Mouse (Mus musculus): Measurements from ENCODE around the gene Pdia5. TPM values are rescaled to one million over a fixed set of nuclear protein-coding genes. Genes with fewer than 3 reads are reported as not detected.

Pdia5 gene
- polyA plus RNA-seq, 1 experiment from 2014 or later = 24.4 TPM

GRCm38 (mm10) chr16:35457488-35457887 is 33.2 kb downstream of the Pdia5 start:
- Histone ChIP-seq H3K4me3 (ENCODE audit: low read depth, low read length) (no peak overlapping the region), H3K4me2 (replicated peaks; ENCODE audit: low read depth) (no peak overlapping the region), H3K9me3 (ENCODE audit: control insufficient read depth) (no peaks in the 10 kb centered on the region), H3K9ac (ENCODE audit: low read depth, low read length) (no peak overlapping the region), H3K4me1 (replicated peaks; ENCODE audit: control insufficient read depth, insufficient read depth, low read length) (no peaks in the 10 kb centered on the region), H3K27ac (ENCODE audit: low read depth, low read length) (no peak overlapping the region), H3K36me3 (ENCODE audit: control insufficient read depth, insufficient read depth) (peaks cover 10% of the 10 kb centered on the region; the same call in 1 of the 2 replicates), H3K27me3 (replicated peaks; ENCODE audit: control insufficient read depth, insufficient read depth, low read length) (no peaks in the 10 kb centered on the region)
- no peak for ATAC-seq
- 80% methylated on average over 8 of the region's 8 CpGs for WGBS
- TF ChIP-seq CTCF (IDR thresholded peaks at IDR 0.05; ENCODE audit: low read depth) = no peak

DNA sequence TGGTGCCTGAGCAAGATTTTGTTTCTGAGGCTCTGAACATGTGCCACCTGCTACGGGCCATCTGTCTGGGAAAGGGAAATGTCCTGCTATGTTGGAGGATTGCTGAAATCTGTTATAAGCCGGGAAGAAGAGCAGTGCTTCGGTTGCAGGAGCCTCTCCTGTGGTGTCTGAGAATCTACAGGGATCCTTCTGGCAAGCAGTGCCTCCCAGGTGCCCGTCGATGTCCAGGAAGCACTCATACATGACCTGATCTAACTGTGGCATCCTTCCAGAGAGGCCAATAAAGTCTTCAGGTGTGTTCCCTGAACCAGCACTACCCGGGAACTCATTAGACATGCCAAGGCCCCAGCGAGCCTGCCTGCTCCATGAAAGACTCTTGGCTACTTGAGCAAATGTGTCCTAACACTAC is 33.7 kb downstream of the Pdia5 start:
- Histone ChIP-seq H3K9ac (ENCODE audit: low read depth, low read length) (no peak overlapping the region), H3K4me1 (replicated peaks; ENCODE audit: control insufficient read depth, insufficient read depth, low read length) (no peaks in the 10 kb centered on the region), H3K36me3 (ENCODE audit: control insufficient read depth, insufficient read depth) (peaks cover 10% of the 10 kb centered on the region; the same call in 1 of the 2 replicates), H3K4me2 (replicated peaks; ENCODE audit: low read depth) (no peak overlapping the region), H3K9me3 (ENCODE audit: control insufficient read depth) (no peaks in the 10 kb centered on the region), H3K4me3 (ENCODE audit: low read depth, low read length) (no peak overlapping the region), H3K27me3 (replicated peaks; ENCODE audit: control insufficient read depth, insufficient read depth, low read length) (no peaks in the 10 kb centered on the region), H3K27ac (ENCODE audit: low read depth, low read length) (no peak overlapping the region)
- ATAC-seq = no peak
- no peak for TF ChIP-seq CTCF (IDR thresholded peaks at IDR 0.05; ENCODE audit: low read depth)
- WGBS = 92% methylated on average over 7 of the region's 7 CpGs

DNA sequence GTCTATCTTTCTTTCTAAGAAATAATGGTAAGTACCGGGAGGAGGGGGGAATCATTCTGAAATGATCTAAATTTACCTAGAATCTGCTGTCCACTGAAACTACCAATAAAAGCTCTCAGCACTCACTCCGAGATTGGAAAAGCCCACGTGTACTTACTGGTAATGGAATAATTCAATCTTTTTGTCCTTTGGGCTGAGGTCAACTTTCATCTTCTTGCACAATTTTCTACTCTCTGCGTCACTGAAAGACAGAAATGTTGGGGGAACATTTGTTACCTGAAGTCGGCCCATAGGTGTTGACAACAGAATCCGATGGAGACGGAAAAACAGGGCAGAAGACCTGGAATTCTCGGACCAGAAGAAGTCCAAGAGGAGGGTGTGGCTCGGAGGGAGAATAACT is 34.4 kb downstream of the Pdia5 start:
- Histone ChIP-seq H3K4me2 (replicated peaks; ENCODE audit: low read depth) (no peak overlapping the region), H3K9ac (ENCODE audit: low read depth, low read length) (no peak overlapping the region), H3K27me3 (replicated peaks; ENCODE audit: control insufficient read depth, insufficient read depth, low read length) (no peaks in the 10 kb centered on the region), H3K4me1 (replicated peaks; ENCODE audit: control insufficient read depth, insufficient read depth, low read length) (no peaks in the 10 kb centered on the region), H3K4me3 (ENCODE audit: low read depth, low read length) (no peak overlapping the region), H3K9me3 (ENCODE audit: control insufficient read depth) (no peaks in the 10 kb centered on the region), H3K27ac (ENCODE audit: low read depth, low read length) (no peak overlapping the region), H3K36me3 (ENCODE audit: control insufficient read depth, insufficient read depth) (peaks cover 10% of the 10 kb centered on the region; the same call in 1 of the 2 replicates)
- no peak for ATAC-seq
- WGBS = 89% methylated on average over 9 of the region's 9 CpGs
- TF ChIP-seq CTCF (IDR thresholded peaks at IDR 0.05; ENCODE audit: low read depth) = no peak

DNA sequence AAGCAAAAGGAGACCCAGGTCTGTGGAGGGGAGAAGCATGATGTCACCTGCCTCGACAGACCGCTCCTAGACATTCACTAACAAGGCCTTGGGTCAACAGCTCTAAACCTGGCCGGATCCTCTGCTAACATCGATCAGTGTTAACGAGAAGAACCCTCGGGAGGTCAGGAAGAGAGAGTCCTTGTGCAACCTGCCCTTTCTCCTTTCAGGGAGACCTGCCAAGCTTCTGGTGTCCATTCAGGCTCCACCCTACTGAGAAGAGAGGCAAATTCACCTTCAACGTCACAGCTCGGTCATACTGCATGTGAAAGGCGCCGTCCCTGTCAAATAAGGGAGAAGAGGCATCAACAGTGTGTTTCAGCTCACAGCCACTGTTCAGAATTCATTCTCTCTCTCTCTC is 34.9 kb downstream of the Pdia5 start:
- H3K4me2 ChIP-seq (replicated peaks; ENCODE audit: low read depth) = no peak overlapping the region
- H3K36me3 ChIP-seq (ENCODE audit: control insufficient read depth, insufficient read depth) = peaks cover 10% of the 10 kb centered on the region; the same call in 1 of the 2 replicates
- no peak overlapping the region for H3K4me3 ChIP-seq (ENCODE audit: low read depth, low read length)
- no peak for TF ChIP-seq CTCF (IDR thresholded peaks at IDR 0.05; ENCODE audit: low read depth)
- H3K9me3 ChIP-seq (ENCODE audit: control insufficient read depth) = no peaks in the 10 kb centered on the region
- H3K9ac ChIP-seq (ENCODE audit: low read depth, low read length) = no peak overlapping the region
- no peak for ATAC-seq
- no peak overlapping the region for H3K27ac ChIP-seq (ENCODE audit: low read depth, low read length)
- WGBS = 91% methylated on average over 10 of the region's 10 CpGs
- no peaks in the 10 kb centered on the region for H3K4me1 ChIP-seq (replicated peaks; ENCODE audit: control insufficient read depth, insufficient read depth, low read length)
- H3K27me3 ChIP-seq (replicated peaks; ENCODE audit: control insufficient read depth, insufficient read depth, low read length) = no peaks in the 10 kb centered on the region

GRCm38 (mm10) chr16:35450018-35450630 is 40.5 kb downstream of the Pdia5 start:
- H3K4me1 ChIP-seq (replicated peaks; ENCODE audit: control insufficient read depth, insufficient read depth, low read length) = no peaks in the 10 kb centered on the region
- no peak overlapping the region for H3K4me3 ChIP-seq (ENCODE audit: low read depth, low read length)
- H3K9ac ChIP-seq (ENCODE audit: low read depth, low read length) = no peak overlapping the region
- H3K4me2 ChIP-seq (replicated peaks; ENCODE audit: low read depth) = no peak overlapping the region
- no peak overlapping the region for H3K27ac ChIP-seq (ENCODE audit: low read depth, low read length)
- ATAC-seq = no peak
- WGBS = 91% methylated on average over 16 of the region's 16 CpGs
- 0 out of 2 replicates have a peak, but pooled peaks cover 11% of the 10 kb centered on the region for H3K36me3 ChIP-seq (ENCODE audit: control insufficient read depth, insufficient read depth)
- no peaks in the 10 kb centered on the region for H3K27me3 ChIP-seq (replicated peaks; ENCODE audit: control insufficient read depth, insufficient read depth, low read length)
- no peaks in the 10 kb centered on the region for H3K9me3 ChIP-seq (ENCODE audit: control insufficient read depth)
- no peak for TF ChIP-seq CTCF (IDR thresholded peaks at IDR 0.05; ENCODE audit: low read depth)

DNA sequence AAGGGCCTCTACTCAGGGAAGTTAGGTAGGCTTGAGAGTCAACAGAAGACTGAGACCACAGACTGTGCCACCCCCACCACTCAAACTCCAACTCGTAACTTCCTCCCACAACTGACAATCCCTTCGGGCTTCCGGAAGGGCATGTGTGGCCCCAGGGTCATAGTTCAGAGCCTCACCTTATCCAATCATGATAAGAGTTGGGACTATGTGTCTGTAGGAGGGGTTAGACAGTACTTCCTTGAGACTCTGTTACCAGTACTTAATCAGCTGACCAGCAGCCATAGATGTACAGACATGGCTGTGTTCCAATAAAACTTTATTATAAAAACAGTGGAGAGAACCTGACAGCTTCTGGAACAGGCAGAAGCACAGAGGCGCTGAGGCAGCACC is 48.7 kb downstream of the Pdia5 start:
- WGBS = 78% methylated on average over 4 of the region's 4 CpGs
- Histone ChIP-seq H3K27ac (ENCODE audit: low read depth, low read length) (no peak overlapping the region), H3K9ac (ENCODE audit: low read depth, low read length) (no peak overlapping the region), H3K4me3 (ENCODE audit: low read depth, low read length) (no peak overlapping the region), H3K4me1 (replicated peaks; ENCODE audit: control insufficient read depth, insufficient read depth, low read length) (no peaks in the 10 kb centered on the region), H3K36me3 (ENCODE audit: control insufficient read depth, insufficient read depth) (peaks cover 5% of the 10 kb centered on the region; the same call in 1 of the 2 replicates), H3K27me3 (replicated peaks; ENCODE audit: control insufficient read depth, insufficient read depth, low read length) (no peaks in the 10 kb centered on the region), H3K4me2 (replicated peaks; ENCODE audit: low read depth) (no peak overlapping the region), H3K9me3 (ENCODE audit: control insufficient read depth) (no peaks in the 10 kb centered on the region)
- no peak for TF ChIP-seq CTCF (IDR thresholded peaks at IDR 0.05; ENCODE audit: low read depth)
- peak; percentile 51; the same call in 1 of the 2 replicates for ATAC-seq

Data from intestine, postnatal 0 days (tissue).